Mouse (Mus musculus) layer of hippocampus, adult 11-12 months (tissue): ENCODE results near the gene Epha2.

ENCODE experiments used
- DNase-seq: peaks from one replicate; pipeline ENCODE4 v3.0.0; 2022; ENCODE audit warnings: low spot score

Epha2 gene

DNA sequence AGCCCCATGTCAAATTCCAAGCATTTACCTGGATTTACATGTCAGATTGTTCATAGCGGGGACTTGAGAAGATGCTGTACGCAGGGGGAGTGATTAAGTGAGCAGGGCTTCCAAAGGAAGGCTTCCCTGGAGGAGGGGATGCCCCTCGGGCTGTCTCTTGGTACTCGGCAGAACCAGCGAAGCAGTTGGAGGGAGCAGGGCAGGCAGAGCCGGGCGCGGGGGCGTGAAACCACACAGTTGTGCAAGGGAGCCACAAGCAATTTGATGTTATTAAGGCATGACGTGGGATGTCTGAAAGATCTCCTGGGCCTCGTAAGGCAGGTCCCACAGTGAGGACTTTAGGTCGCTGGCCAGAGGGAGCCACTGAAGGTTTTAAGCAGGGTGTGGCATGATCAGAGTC lies 28.9 kb downstream of the Epha2 start:
- DNase-seq = no peak

DNA sequence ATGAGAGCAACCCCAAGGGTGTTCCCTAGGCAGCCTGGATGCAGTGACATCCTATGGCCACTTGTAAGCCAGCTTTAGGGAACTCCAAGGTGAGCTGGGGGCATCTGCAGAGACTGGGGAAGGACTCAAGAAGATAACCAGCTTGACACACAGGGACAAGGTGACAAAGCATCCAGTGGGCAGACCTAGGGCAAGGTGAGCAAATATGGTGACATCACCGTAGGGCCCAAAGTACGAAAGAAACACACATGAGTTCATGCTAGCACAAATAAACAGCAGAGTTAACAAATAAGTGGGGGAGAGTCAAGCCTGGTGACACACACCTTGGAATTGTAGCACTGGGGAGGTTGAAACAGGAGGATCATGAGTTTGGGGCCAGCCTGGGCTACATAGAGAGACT lies 30.4 kb downstream of the Epha2 start:
- no peak for DNase-seq

DNA sequence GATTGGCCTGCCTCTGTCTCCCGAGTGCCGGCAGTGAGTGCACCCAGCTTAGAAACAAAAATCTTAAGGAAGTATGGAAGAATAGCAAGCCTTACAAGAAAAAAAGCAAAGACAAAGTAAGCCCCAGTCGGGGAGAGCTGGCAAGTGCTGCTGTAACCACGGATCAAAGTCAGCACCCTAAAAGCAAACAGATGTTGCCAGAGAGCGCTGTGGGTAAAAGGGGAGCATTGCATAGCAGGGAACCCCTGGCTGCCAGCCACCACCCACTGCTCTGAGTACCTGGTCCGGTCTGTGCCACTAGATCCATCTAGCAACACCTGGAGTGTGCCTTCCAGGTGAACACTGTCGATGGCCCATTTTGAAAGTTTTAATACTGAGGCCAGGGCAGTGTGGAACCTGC lies 31.2 kb downstream of the Epha2 start:
- DNase-seq = no peak

DNA sequence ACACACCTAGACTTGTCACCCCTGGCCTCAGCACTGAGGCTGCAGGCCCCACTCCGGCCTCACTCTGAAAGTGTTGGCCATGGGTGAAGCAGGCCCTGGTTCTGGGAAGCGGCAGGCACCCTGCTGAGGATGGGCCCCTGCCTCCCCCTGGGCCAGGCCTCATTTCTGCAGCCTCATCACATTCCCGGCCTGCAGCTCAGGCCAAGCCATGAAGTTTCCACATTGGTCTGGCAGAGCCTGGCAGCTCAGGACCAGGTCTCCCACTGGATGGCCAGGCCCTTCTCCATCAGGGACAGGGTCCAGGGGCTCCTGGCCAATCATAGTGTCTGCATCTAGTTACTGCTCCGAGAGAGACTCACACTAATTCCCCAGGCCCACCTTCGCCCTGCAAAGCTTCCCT lies 33.7 kb downstream of the Epha2 start:
- DNase-seq = no peak

DNA sequence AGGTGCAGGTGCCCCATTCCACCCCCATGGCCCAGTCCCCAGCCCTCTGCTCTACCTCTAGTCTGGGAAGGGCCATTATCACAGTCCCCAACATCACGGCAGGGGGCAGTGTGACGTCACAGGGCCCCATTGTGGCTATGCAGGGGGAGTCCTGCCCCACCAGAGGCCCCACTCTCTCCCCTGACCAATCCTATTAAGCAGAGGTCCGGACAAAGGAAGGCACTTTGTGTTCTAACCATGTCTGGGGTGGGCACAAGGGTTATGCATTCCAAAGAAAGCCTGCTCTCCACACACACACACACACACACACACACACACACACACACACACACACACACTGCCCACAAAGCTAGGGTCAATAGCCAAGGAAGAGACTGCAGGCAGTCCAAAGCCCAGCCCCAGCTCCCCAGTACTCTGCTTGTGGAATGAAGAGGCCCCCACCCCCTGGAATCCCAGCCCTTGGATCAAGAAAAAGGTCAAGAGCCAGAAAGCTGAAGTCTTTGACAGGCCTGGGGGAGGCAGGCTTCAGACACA lies 34.3 kb downstream of the Epha2 start:
- no peak for DNase-seq

DNA sequence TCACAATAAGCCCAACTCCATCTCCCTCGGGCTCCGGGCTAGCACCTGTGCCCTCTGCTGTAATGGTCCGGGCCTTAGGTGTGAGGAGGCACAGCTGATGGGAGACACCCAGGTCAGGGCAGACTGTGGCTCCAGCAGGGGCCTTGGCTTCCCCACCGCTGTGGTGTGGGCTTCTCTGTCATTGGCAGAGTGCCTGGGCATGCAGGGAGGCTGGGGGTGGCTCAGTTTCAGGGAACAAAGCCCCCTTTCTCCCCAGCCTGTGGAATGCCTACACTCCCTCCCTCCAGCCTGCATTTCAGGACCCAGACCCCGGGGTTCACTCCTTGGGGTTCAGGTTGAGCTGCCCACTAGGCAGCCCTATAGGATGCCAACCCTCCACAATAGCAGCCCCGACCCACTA lies 35.2 kb downstream of the Epha2 start:
- no peak for DNase-seq

DNA sequence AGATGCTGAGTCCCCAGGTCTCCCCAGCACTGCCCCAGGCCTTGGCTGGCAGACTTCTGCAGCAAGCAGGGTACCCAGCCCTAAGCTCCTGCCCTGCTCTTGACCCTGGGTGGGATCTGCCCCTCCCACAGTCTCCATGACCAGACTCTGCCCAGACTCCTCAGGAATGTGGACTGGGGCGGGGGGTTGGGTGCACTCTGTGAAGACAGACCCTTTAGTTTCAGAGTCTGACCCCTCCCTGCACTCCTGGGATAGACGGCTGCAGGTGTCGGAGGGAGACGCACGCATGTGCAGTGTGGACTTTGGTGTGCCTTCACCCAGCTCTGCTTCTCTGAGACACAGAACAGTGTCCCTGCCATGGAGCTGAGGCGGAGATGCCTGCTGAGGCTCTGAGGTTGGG lies 36.9 kb downstream of the Epha2 start:
- DNase-seq = no peak

DNA sequence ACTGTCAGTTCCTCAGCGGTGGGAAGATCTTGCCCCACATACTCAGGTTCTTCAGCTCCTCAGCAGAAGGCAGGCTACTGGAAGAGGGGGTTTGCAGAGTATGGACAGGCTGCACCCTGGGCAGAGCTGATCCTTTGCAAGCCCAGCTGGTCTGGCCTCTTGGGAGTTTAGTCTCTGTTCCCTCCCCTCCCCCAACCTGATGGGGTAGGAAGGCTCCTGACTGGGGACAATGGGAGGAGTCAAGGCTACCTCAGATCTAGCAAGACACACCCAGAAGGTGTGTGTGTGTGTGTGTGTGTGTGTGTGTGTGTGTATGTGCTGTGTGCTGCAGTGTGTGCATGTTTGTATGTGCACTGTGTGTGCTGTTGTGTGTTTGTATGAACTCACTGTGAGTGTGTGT lies 37.8 kb downstream of the Epha2 start:
- DNase-seq = no peak

DNA sequence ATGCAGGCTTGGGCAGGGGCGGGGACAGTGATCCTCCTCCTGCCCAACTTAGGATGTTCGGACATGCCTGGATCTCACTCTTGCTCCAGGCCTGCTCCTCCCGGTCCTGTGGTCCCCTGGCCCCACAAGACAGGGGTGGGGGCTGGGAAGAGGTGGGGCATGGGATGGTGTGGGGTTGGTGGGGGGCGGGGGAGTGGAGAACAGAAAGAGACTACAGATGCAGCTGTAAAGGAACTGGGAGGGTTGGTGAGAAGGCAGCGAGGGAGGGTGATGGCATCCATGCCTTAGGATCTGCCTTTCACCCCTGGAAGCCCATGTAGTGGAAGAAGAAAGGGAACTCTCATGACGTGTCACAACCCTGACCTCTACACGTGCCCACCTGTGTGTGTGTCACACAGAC lies 40.4 kb downstream of the Epha2 start:
- DNase-seq = no peak

DNA sequence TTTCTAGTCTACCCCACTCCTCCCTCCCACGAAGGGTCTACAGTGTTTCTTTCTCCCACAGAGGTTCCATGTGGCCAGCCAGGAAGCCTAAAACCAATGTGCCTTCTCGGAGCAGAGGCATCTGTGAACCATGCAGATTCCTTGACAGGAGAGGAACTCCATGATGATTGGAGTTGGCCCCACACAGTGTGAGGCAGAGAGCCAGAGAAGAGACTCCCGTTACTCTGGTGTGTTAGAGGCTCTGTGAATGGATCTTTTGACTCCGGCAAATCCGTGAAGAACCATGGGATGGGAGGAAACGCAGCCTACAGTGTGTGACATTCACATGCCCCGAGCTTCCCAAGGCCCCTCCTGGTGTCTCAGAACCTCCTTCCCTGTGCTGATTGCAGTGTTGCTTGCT lies 42.5 kb downstream of the Epha2 start:
- no peak for DNase-seq

DNA sequence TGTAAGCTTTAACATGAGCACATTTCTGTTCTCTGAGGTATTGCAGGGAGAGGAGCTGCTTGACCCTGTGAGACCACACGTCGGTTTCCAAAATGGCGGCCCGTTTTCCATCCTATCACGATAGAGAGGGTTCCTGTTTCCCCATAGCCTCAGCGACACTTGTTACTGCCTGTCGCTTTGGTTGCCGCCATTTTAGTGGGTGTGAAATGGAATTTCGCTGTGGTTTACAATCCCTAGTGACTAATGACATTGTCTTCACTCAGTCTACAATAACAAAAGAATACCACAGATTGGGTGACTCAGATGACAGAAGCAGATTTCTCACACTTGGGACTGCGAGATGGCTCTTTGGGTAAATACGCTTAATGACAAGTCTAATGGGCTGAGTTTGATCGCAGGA lies 44.2 kb downstream of the Epha2 start:
- DNase-seq = no peak

DNA sequence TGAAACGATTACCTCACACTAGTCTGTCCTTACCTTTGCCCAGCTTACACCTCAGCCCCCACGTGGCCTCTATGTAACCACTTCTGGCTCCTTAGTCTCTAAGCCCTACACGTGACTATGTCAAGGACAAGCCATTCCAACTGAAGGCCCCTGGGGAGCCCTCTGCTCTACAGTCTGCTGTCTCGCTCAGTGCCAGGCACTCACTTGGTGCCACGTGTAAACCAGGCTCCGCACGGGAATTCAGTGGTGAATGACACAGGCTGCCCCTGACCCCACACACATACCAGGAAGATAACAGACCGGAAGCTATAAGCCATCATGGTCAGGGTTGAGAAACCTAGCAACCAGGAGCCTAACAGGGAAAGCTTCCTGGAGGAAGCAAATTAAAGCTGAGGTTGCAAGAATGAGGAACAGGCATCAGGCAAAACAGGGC lies 46.3 kb downstream of the Epha2 start:
- DNase-seq = no peak

DNA sequence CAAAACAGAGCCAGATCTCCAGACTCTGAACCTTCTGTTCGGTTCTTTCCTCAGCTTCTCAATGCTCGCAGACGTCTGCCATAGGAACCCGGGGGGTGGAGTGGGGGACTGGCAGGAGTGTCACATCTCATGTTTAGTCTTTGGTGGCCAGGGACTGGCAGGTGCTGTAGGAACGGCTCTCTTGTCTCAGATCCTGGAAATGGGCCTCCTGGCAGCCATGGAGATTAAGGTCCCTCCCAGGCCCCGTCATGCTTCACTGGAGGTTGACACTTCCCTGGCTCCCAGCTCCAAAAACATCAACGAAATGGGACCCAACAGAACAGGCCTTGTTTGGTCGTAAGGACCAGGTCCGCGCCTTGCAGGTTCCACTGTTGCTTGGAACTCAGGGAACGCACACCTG lies 47.6 kb downstream of the Epha2 start:
- DNase-seq = no peak

DNA sequence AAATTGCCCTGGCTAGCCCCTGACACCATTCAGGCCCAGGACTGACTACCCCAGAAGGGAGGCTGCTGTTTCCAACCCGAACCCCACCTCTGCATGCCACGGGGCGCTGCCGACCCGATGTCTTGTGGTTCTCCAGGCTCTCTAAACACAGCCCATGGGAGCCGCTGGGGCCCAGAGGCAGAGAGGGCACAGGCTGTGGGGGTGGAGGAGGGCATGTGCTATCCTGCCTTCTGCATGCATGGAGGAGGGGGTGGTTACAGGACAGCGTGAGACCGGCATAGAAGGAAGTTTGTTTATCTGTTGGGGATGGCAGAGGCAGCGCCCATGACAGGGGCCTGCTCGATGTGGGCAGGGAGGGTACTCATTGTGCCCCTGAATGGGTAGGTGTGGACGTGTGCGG lies 49.0 kb downstream of the Epha2 start:
- no peak for DNase-seq

DNA sequence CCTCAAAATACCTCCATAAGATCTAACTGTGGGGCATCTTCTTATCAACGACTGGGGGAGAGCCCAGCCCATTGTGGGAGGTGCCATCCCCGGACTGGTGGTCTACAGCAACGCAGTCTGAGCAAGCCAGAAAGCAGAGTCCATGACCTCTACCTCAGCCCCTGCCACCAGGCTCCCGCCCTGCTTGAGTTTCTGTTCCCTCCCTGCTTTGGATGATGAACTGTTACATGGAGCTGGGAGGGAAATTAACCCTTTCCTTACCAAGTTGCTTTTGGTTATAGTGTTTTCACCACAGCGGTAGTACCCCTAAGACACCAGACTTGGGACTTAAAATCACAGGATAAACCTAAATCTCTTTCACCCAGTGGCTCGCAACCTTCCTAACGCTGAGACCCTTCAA lies 50.9 kb downstream of the Epha2 start:
- no peak for DNase-seq

DNA sequence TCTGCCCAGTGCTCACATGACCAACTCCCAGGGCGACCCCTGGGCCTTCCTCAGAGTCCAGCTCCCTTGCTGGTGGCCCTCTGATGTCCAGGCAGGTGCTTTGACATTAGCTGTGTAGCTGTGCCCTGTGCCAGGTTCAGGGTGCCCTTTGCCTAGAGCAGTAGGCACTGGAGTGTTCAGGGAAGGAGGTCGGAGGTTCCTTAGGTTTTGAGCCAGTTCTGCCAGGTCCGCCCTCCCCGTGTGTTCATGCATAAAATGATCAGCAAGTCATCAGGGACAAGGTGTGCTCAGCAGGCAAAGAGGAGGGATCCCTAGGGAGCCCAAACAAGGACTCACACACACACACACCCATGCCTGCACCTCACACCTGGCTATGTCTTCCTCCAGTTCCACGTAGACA lies 51.9 kb downstream of the Epha2 start:
- DNase-seq = no peak

DNA sequence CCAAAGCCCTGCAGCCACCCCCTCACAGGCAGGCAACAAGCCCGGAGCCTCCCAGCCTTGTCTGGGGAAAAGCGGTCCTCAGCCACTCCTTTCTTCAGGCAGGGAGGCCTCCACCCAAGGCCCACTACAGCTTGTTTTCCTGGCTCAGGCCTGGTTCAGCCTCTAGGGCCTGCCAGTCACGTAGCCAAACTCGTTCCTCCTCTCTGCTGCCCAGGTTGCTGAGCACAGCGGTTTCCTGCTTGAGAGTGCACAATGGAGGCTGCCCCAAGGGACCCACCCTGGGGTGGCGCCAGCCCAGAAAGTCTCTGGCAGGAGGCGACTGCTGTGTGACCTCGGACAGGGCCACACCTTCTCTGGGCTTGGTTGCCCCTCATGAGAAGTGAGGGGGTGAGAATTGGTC lies 52.8 kb downstream of the Epha2 start:
- DNase-seq = no peak

DNA sequence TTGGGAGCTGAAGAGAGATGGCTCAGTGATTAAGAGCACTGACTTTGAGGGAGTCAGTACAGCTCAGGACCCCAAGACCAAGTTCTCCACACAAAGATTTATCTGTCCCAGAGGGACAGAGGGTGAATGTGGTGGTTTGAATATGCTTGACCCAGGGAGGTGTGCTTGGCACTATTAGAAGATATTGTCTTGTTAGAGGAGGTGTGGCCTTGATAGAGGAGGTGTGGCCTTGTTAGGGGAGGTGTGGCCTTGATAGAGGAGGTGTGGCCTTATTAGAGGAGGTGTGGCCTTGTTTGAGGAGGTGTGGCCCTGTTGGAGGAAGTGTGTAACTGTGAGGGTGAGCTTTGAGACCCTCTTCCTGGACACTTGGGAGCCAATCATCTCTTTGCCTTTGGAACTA lies 56.8 kb downstream of the Epha2 start:
- DNase-seq = no peak

DNA sequence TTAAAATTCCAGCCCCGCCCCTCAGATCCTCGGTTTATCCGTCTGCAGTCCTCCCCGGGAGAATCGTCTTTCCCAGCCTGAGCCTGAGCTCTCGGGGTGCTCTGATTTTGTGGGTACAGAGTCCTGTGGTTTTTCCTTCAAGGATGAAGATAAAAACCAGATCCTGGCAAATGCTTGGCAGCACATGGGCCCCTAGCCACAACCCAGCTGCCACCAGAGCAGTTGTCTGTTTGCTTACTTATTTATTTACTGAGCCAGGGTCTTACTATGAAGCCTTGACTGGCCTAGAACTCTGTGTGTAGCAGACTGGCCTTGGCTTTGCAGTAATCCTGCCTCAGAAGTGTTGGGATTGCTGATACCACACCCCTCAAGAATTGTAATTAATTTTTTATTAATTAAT lies 58.2 kb downstream of the Epha2 start:
- no peak for DNase-seq

DNA sequence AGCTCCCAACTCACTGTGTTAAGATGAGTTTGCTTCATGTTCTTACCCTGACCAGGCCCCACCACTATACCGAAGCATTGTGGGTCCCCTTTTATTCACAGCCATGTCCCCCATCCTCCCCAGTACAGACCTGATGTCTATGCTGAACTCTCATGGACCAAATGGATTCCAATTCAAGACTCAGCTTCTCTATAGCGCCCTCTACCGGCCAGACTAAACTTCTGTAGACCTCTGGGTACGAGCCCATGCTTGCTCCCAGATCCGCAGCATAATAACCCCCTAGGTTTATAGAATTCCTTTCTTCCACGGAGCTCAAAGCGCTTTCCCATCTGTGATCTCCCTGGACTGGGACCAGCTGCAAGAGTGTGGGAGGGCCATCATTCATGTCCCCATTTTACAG lies 59.8 kb downstream of the Epha2 start:
- DNase-seq = no peak

DNA sequence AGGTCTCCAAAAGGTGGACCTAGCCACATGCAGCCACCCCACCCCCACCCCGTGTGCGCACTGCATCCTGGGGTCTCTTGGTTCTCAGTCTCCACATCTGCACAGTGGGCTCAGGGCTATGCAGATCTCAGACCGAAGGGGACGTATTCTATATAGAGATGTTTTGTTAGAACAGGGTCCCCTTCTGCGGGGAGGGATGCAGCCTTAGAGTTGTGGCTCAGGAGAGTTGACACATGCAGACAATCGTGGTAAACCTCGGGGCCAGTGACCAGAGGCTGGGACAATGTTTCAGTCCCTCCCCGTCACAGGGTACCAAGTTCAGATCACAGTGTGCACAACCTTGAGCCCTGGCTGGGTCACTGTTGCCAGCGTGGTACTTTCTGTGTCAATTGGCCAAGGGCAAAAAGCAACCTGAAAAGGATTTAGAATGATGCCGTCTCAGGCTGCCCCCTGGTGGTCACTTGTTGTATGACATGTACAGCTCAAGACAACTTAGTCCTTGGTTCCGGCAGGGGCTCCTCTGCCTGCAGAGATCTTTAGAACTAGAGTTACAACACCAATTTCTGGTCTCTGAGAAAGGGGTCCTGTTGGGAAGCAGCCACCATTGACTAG lies 62.0 kb downstream of the Epha2 start:
- peak; percentile 78 for DNase-seq

DNA sequence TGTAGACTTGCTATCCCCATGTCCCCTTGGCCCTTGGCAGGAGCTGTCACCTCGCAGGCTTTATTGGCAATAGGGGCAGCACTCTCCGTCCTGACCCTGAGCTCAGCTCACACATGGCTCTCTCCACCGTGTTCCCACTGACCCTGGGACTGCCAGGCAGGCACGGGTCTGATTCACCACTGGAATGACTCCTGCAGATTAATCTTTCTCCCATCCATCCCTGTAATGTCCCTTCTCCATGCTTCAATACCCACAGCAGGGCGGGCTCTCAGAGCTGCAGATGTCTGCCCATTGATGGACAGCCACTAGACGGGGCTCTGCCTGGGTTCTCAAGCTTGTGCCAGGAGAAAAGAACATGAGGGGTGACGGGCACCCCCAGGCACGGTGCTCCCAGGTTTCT lies 64.1 kb downstream of the Epha2 start:
- no peak for DNase-seq

DNA sequence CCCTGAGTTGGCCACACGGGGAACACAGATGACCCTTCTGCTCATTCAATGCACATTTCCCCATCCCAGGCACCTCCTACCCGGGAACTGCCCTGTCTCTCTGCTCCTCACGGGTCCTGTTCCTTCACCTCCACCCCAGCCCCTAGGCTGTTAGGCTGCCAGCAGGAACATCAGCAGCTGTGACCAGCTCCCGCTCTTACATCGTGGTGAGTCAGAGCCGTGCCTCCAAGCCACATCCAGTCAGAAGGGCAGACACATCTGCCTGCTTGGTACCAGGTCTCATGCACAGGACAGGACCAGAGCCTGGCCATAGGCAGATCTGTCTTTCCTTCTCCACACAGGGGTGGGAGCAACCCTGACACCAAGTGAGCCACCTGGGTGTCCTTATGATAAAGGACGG lies 64.8 kb downstream of the Epha2 start:
- DNase-seq = no peak

DNA sequence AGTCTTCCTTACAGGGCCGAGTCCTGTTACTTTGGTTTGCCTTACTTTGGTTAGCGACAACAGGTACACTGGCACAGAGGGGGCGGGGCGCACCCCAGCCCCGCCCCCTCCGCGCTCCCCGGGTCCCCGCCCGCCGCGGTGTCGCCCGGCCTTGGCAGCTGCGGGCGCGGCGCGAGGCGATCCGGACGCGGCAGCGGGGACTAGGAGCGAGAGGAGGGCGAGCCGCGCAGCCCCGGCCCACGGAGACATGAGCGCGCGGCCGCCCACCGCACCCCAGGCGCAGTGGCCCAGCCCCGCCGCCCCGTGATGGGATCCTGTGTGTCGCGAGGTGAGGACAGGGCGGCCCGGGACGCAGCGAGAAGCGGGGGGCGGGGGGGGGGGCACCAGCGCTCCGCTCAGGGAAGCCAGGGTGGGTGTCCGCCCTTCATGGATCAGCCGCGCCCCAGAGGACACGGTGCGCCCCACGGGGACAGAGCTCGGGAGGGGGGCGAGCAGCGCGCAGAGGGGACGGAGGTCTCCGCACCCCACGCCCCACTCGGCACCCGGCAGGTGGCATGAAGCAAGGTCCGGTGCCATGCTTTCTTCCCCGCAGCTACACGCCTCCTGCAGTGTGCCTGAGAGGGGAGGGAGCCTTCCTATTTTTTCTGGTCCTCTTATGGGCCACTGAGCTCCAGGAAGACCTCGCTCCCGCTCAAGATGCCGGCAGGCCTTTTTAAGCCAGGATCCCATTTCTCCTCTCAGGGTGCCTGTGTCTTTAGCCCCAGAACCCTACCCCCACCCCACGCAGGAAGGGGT lies 67.2 kb downstream of the Epha2 start, which contains the start of gene Fam131c:
TSS of gene Fam131c (plus strand) at position 224 of the 795 bp plus-strand sequence.
- DNase-seq = no peak
